Mouse (Mus musculus) right cerebral cortex, postnatal 25 days (tissue): ENCODE measurements around the gene Erfe.

ENCODE experiments used
- DNase-seq: peaks from one replicate; pipeline ENCODE4 v3.0.0; 2022

Erfe gene

DNA sequence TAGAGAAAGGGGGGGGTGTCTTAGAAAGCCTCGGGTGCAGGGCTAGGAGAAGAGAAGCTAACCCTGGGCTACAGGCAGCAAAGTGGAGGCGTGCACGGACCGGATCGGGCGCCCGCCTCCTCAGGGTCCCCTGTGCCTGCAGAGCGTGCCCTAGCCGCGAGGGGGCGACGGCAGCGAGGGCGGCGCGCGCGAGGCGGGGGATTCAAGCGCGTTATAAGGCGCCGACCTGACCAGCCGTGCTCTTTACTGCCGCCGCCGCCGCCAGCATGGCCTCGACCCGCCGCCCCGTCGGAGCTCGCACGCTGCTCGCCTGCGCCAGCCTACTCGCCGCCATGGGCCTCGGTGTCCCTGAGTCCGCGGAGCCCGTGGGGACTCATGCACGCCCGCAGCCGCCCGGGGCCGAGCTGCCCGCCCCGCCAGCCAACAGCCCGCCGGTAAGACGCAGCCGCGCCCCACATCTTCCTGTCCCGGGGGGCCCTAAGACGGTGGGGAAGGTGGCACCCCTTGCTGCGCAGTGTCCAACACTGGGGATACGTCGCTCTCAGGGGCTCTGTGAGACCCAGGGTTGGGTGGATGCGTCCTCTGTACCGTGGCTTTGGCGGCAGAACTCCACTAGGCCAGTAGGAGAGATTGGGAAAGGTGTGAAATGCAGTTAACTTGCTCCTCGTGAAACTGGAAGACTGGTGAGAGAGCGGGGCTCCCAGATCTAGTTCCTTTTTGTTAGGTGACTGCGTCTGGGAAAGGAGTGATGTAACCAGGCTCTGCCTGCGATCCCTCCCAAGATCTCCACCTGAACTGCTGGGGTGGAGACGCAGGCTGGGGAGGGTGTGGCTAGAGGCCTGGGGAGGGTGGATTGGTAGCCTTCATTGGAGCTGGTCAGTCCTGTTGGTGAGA lies at the start of gene Erfe:
Erfe (plus strand) TSS at position 216 of the 894 bp plus-strand sequence.
- peak; percentile 36 for DNase-seq

DNA sequence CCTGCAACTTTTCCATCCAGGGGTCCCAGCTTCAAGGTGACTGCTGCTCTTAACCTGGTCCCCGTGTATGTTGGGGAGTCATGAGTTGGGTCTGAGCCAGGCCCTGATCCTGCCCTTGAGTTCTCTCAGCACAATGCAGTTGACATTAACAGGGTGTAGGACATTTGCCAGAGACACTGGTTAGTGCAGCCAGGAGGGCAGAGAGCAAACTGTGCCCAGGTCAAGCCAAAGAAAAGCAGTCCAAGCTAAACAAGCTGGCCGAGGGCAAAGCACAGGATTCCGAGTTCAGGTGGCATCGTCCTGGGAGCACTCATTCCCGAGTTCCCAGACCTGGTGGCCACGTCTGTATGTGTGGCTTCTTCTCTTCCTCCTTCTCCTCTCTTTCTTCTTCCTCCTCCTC lies 48.6 kb upstream of the Erfe start:
- no peak for DNase-seq

DNA sequence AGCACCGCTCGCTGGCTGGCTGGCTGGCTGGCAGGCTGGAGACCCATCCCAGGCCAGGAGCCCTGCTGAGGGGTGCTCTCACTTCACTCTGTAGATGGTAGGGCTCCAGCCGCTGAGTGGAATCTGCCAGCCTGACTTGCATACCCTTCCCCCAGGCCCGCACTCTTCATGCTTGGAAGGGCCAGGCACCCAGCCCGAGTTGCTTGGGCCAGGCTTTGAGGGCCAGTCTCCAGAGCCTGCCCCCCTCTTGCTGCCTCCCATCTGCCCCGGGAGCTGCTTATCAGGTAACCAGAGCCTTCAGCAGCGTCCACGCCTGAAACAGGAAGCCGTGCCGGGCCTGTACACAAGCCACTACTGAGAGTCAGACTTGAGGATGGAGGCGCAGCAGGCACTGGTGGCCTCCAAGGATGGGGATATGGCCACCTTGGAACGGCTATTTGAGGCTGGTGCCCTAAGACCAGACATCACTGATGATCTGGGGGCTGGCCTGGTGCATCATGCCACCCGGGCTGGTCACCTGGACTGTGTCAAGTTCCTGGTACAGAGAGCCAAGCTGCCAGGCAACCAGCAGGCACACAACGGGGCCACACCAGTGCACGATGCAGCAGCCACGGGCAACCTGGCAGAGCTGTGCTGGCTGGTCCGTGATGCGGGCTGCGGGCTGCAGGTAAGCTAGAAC lies 44.3 kb upstream of the Erfe start, which contains the start of gene Espnl:
Espnl (plus strand) TSS at position 316 of the 679 bp plus-strand sequence.
- no peak for DNase-seq

DNA sequence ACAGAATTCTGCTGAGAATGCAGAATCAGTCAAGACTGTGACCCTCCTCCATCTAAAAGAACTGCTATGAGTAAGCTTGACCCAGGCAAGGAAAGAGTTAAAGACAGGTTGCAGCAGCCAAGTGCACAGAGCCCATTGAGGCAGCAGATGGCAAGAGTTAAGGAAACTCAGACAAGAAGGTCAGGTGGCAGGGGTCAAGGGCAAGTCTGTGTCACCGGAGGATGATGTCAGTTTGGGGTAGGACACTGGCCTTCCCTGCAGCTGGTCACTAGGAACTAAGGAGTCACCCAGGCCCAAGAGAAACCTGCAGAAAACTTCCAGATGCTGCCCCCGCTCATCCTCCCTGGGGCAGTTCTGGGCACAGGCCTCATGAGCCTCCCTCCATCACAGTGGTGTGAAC lies 41.6 kb upstream of the Erfe start:
- no peak for DNase-seq

DNA sequence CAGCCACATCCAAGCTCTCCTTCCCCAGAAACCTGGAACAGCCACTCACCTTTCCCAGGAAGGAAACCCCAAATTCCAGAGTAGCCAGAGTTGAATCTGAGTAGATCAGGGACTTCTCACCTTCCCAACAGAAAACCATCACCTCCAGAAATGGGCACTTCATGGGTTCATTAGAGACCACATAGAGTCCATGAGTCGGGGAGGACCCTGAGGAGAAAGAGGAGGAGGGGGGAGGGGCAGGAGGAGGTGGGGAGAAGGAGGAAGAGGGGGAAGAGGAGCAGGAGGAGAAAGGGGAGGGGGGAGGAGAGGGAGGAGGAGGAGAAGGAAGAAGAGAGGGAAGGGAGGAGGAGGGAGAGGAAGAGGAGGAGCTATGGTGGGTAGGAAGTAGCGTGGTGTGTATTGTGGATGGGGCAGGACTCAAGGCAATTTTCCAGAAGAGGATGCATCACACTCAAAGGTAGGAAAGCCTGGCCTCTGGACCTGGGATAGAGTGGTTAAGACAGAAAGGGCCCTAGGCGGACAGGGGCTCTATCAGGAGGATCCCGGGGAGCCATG lies 40.7 kb upstream of the Erfe start:
- no peak for DNase-seq

DNA sequence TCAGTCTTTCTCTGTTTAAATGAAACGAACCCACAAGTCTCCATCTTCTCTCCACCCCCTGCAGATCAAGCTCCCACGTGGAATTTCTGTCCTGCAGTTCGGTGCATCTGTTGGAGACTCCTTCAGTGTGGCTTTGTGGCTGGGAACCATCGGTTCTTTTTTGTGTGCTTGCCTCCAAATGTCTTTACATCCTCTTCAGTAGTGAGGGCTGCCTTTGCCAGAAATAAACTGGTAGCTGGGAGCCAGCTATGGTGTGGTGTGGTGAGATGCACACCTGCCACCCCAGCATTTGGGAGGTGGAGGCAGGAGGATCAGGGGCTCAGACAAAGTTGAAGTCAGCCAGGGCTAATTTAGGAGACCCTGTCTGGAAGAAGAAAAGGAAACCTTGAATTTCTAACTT lies 34.1 kb upstream of the Erfe start:
- DNase-seq, result peak; percentile 33

DNA sequence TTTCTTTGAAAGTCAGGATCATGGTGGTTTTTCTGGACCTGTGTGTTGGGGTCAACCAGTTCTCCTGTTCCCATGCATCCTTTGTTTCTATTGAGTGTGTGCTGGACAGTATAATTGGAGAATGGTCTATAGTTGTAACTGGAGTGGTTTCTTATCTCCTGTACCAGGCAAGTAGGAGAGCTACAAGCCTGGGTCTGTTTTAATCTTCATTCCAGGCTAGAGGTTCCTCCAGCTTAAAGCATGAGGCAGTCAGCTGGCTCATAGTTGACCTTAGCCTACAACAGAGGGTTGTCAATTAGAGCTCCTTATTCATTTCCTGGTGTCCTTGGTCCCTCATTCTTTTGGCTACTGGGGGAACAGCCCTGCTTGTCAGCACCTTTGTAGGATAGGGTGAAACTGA lies 32.6 kb upstream of the Erfe start:
- no peak for DNase-seq

DNA sequence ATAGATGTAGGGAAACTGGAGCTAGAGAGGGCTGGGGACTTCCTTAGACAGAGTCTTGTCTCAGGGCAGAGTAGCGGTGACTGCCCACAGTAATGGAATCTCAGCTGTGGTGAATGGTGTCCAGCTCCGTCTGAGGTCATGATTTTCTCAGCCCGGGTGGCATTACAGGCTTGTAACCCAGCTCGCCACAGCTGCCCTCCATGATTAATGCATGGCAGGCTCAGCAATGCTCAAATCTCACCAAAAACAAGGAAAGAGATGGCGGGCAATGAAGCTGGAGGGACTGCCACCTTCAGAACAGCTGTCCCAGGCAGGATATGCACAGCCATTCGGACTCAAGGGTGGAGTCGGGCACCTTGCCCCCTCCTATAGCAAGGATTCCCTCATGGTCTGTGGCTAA lies 28.9 kb upstream of the Erfe start:
- no peak for DNase-seq

DNA sequence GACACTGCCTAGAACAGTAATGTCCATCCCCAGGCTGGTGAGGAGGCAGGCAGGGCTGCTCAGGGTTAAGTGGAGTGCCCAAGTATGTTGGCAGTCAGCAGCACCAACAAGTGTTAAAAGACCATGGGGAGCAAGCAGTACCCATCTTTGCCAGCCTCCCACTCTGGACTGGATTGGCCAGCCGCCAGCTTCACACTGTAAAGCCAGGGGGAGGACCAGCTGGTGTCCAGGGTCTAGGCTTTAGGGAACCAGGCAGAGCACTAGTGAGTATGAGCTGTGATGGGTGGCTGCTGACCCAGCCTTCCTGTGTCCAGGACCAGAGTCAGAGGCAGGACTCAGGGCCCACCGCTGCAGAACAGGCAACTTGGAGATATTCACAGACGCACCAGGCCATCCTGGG lies 22.2 kb upstream of the Erfe start:
- DNase-seq, result no peak

DNA sequence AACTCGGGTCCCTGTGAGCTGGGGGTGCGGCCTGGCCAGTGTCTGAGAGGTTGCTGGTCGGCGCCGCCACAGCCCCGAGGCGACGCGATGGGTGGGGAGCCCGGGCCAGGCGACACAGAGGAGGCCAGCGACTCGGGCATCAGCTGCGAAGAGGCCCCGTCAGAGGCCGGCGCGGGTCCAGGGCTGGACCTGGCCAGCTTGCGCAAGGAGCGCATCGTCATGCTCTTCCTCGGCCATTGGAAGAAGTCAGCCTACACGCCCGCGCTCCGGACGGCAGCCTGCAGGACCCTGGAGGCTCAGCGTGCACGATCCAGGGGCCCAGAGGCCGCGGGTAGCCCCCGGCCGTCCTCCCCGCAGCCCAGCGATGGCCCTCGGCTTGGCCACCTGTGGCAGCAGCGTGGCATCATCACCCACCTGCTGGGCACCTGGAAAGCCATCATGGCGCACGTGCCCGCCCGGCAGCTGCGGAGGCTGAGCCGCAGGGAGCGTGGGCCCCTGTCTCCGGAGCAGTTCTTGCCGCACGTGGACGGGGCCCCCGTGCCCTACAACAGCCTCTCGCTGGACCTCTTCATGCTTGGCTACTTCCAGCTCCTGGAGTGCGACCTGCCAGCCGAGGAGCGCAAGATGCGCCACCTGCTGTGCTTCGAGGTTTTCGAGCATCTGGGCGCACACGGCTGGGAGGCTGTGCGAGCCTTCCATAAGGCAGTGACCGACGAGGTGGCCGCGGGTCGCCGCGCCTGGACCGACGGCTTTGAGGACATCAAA lies 21.1 kb upstream of the Erfe start:
- DNase-seq, result peak; percentile 23

DNA sequence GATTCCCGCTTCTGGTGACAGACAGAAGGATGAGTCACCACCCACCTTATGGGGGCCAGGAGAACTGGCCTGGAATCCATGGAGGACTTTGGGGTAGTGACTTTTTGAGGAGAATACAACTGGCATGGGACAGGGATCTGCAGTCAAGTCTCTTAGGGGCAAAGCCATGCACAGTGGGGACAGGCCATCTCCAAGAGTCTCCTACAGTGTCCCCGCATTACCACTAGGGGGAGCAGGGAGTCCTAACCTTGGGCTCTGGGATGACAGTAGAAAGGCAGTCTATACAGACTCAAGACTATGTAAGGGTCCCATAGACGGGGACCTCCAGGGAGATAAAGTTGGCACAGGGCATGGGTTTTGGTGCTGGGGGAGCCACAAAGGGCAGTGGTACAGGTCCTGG lies 19.3 kb upstream of the Erfe start:
- DNase-seq, result peak; percentile 49

DNA sequence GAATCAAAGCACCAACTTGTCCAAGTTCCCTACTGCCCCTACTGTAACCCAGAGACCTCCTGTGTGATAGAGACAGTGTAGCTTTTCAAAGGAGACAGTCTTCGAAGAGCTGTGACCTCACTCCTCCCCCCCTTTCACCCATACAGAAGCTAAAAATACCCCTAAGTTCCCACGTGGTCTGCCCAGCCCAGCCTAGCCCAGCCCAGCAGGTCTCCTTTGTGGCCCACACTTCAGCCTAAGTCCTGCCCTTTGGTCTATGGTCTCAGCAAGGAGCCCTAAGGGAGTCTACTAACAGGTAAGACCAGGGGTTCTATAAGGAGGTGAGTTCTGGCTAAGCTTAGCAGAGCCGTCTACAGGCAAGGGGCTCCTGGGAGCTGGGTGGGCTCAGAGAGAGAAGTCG lies 15.4 kb upstream of the Erfe start, which contains the start of gene Klhl30:
Klhl30 (plus strand) TSS at position 176 of the 400 bp plus-strand sequence.
- DNase-seq, result no peak

DNA sequence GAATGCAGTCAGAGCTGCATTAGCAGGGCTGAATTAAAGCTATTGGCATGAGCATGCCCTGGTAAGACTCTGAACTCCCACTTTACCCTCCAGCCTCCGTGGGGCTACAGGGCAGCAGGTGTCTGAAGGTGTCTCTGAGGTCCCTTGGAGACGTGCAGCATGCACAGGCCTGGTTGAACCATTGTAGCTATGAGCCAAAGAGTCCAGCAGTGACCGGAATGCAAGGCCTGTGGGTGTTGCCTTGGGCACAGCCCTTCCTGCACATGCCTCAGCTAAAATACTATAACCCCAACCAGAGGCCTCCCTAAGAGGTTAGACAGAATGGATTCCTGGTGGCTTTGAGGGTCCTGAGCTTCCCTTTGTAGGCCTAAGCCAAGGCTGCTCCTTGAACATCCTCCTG lies 15.0 kb upstream of the Erfe start:
- no peak for DNase-seq

DNA sequence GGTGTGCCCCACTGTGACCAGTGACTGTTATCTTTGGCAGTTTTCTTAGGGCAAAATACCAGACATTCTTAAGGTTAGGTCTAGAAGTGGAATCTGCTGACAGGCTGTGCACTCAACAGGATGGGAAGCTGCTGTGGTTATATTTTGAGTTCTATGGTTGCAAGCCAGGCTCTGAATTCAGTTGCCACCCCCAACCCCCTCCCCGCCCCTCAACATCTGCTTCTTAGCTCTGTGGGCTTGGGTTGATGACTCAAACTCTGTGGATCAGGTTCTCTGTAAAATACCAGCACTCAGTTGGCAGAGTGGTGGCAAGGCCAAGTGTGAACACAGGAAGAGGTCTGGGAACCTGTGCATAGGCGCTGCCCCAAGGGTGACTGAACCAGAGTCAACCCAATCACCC lies 14.0 kb upstream of the Erfe start:
- no peak for DNase-seq

DNA sequence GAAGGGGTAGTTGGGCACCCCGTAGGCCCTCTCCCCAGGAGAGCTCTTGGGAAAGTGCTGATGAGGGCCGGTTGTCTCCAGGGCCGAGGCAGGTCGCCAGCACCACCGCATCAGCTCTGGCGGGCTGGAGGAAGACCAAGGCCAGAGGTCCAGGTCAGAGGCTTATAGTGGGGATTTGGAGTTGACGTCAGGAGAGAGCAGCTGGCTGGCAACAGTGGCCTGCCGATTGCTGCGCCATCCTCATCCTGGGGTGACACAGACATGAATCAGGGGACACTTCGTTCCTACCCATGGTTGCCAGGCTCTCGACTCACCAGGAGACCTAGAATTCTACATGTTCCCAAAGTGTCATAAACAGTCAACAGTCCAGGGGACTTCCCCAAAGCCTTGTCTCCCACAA lies 10.1 kb upstream of the Erfe start:
- no peak for DNase-seq

DNA sequence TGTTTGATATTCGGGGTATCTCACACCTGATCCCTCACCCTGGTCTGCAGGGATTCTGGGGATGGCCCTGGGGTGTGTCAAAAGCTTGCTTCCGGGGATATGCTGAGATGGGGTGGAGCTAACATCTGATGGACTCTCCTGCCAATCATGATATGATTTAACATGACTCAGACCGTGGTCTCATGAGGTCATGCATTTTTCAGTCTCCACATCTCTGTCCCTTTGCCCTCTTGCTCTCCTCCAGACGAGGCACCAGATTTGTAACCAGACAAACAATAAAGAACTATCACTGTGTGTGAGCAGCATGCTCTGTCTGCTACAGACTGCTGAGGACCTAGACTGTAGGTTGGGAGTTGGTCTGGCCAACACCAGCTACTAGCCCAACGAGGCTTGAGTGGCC lies 4.1 kb upstream of the Erfe start:
- no peak for DNase-seq

DNA sequence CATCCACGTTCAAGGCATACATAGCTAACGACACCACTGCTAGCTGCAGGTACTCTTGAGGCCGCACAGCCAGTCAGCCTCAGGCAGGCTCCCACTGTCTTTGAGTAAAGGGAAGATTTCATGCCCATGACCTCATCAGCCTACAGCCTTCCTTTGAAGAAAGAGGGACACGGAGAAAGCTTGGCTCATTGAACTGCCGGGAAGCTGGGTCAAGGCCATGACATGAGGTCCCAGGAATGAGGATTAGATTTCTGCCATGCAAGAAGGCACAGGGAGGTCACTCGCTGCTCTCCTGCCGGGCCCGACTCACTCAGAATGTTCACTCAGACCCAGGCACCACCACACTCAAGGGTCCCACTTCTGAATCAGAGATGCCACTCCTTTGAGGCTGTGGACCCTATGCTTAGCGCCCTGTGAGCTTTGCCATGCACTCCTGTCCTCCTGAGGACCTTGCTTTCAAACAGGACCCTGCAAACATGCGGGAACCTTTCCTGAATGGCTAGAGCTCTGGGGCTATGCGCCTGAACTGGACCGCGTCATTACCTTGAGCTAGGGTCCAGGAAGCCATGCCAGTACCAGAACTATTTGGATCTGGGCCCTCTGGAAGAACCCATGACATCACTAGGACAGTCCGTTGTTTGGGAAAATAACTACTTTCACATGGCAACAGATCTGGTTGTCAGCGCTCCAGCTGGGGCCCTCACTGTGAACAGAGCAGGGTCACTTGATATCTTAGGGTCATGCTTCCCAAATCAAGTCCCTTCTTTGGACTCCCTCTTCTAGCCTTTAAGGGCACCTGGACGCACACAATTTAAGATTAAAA lies 1.2 kb upstream of the Erfe start:
- no peak for DNase-seq

DNA sequence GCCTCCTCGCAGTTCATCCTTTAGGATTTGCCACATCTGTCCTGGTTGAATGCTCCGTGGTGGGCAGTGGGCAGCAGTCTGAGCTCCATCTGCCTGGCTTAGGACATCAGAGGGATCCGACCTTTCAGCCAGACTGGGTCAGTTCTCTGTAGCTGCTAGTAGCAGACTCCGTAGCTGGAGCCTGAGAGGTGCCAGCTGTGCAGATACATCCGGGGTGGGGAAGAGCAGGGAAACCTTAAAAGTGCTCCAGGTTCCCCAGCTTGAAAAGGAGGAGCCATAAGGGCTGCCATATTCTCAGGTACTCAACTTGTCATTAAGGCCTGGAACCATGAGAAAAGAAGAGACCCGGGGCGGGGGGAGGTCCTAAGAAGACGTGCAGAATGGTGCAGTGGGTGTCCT lies 415 bp upstream of the Erfe start:
- DNase-seq, result no peak

DNA sequence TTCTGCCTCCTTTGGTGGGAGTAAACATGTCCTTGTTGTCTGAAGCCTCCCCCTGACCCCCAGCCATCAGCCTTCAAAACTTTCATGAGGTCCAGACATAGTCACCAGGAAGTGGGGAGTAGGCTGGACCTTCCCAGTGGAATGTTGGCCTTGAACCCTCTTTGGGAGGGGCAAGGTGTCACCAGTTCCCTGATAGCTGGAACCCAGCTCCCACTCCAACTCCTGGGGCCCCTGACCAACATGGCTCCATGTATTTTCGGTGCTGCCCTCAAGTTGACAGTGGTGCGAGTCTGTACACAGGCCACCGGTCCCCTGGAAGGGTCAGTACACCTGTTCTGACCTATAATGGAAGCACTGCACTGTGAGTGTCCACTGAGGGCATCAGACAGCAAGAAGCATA lies 1.1 kb downstream of the Erfe start:
- no peak for DNase-seq

DNA sequence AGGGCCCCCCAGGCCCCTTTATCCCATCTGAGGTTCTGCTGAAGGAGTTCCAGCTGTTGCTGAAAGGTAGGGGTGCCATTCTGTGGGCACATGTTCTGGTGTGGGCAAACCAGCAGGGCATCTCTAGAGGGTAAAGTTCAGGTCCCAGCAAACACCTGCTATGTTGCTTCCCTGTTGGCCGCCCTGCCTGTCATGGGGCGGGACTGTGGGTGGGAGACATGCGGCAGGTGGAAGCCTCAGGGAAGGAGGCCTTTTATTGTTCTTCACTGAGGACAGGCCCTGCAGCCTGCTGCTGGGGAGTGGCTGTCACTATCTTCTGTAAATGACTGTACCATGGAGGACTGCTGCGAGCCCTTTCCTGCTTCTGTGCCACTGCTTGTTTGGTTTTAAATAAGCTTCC lies 3.2 kb downstream of the Erfe start:
- DNase-seq, result no peak

DNA sequence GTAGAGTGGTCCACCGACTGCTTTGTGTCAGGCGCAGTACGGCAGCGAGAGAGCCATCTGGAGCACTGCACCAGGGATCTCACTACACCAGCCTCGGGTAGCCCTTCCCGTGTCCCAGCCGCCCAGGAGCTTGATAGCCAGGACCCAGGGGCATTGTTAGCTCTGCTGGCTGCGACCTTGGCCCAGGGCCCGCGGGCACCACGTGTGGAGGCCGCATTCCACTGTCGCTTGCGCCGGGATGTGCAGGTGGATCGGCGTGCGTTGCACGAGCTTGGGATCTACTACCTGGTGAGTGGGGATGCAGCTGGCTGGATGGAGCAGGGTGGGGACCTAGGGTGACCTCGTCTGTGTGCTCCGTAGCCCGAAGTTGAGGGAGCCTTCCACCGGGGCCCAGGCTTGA lies 3.8 kb downstream of the Erfe start:
- no peak for DNase-seq

DNA sequence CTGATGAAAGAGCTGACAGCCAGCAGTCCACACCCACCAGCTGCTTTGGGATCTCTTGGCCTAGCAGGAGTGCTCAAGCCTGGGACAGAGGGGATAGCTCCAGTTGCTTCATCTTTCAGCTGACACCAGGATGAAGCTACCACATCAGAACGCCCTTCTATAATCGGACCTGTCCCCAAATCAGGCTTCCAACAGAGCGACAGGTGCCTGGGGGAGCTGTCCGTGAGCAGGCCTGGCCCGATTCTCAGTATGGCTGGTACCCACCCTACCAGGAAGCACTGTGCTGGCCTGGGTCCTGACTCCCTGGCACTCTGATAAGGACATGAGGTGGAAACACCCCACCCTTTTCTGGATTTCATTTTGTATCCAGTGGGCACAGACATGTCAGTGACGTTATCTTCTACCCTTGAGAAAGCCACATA lies 7.2 kb downstream of the Erfe start:
- no peak for DNase-seq
